8 mouse cellular contexts compared by ENCODE assay signal in genomic region chr16:76319364-76320117, GRCm38 (mm10). TPM values are rescaled to one million over a fixed set of nuclear protein-coding genes. Genes with fewer than 3 reads are reported as not detected.
DNase-seq lines count a peak whose midpoint lies in the region; ATAC-seq and TF ChIP-seq lines count a peak whose summit lies in the region.

No protein-coding gene starts in this region.

- no peaks in the 10 kb centered on the region for H3K9me3 ChIP-seq in embryonic facial prominence, embryonic 14.5 days (ENCODE audit: control insufficient read depth, low read length)
- H3K9me3 ChIP-seq in kidney, embryonic 15.5 days (replicated peaks): no peaks in the 10 kb centered on the region
- H3K9me3 ChIP-seq in midbrain, postnatal 0 days (ENCODE audit: low read length): no peaks in the 10 kb centered on the region

- TF ChIP-seq CTCF in midbrain, postnatal 0 days (IDR thresholded peaks at IDR 0.05): no peak
- TF ChIP-seq CTCF in left cerebral cortex, adult 2 months (IDR thresholded peaks at IDR 0.05): no peak

- no peaks in the 10 kb centered on the region for H3K27me3 ChIP-seq in embryonic facial prominence, embryonic 14.5 days (replicated peaks; ENCODE audit: control insufficient read depth, insufficient read depth, low read length)
- H3K27me3 ChIP-seq in kidney, embryonic 15.5 days: no peaks in the 10 kb centered on the region
- H3K27me3 ChIP-seq in midbrain, postnatal 0 days (ENCODE audit: insufficient read depth, low read length): no peaks in the 10 kb centered on the region

- ATAC-seq in embryonic facial prominence, embryonic 14.5 days (ENCODE audit: low read depth): peak; percentile 76
- 0 out of 2 replicates have a peak, but pooled peaks have one; percentile 26 for ATAC-seq in kidney, embryonic 15.5 days (replicated peaks; ENCODE audit: low FRiP score)
- 0 out of 2 replicates have a peak, but pooled peaks have one; percentile 32 for ATAC-seq in midbrain, postnatal 0 days (ENCODE audit: low FRiP score)
- ATAC-seq in CD4-positive, CD25-positive, alpha-beta regulatory T cell, adult 4 months: no peak

- 37% methylated on average over 11 of the region's 11 CpGs for WGBS in embryonic facial prominence, embryonic 14.5 days
- WGBS in kidney, embryonic 15.5 days: 35% methylated on average over 11 of the region's 11 CpGs
- 27% methylated on average over 11 of the region's 11 CpGs for WGBS in midbrain, postnatal 0 days

- H3K9ac ChIP-seq in embryonic facial prominence, embryonic 14.5 days (ENCODE audit: low read depth, low read length): no peak overlapping the region
- H3K9ac ChIP-seq in kidney, embryonic 15.5 days: no peak overlapping the region
- no peak overlapping the region for H3K9ac ChIP-seq in midbrain, postnatal 0 days (replicated peaks; ENCODE audit: low read length, poor library complexity, severe bottlenecking)

- intact Hi-C loops in left cerebral cortex, adult 2 months (cut with DNase I): no loop called here

- no peak overlapping the region for H3K4me3 ChIP-seq in embryonic facial prominence, embryonic 14.5 days (ENCODE audit: low read depth, low read length)
- H3K4me3 ChIP-seq in kidney, embryonic 15.5 days (replicated peaks): no peak overlapping the region
- no peak overlapping the region for H3K4me3 ChIP-seq in midbrain, postnatal 0 days (ENCODE audit: low read depth, low read length)
- H3K4me3 ChIP-seq in left cerebral cortex, adult 2 months: no peak overlapping the region

- peak; percentile 90 for DNase-seq in heart, adult 11 months
- DNase-seq in heart, postnatal 4 days: no peak
- peak; percentile 87 for DNase-seq in embryonic facial prominence, embryonic 14.5 days (ENCODE audit: low spot score)
- DNase-seq in midbrain, postnatal 0 days (ENCODE audit: low spot score): peak; percentile 59
- no peak for DNase-seq in right cerebral cortex, postnatal 14 days
- no peak for DNase-seq in left cerebral cortex, adult 2 months (ENCODE audit: extremely low spot score in 1 of 2, low spot score in 2 of 2)

- H3K4me1 ChIP-seq in embryonic facial prominence, embryonic 14.5 days (ENCODE audit: control insufficient read depth, insufficient read depth, low read length): peaks cover 16% of the 10 kb centered on the region; the same call in 1 of the 2 replicates
- peaks cover 53% of the 10 kb centered on the region for H3K4me1 ChIP-seq in kidney, embryonic 15.5 days
- peaks cover 16% of the 10 kb centered on the region for H3K4me1 ChIP-seq in midbrain, postnatal 0 days (ENCODE audit: insufficient read depth, low read length)

- H3K4me2 ChIP-seq in embryonic facial prominence, embryonic 14.5 days (ENCODE audit: low read depth, low read length): no peak overlapping the region
- H3K4me2 ChIP-seq in kidney, embryonic 15.5 days: no peak overlapping the region
- H3K4me2 ChIP-seq in midbrain, postnatal 0 days (ENCODE audit: low read depth, low read length, poor library complexity, severe bottlenecking): no peak overlapping the region

- H3K36me3 ChIP-seq in embryonic facial prominence, embryonic 14.5 days (ENCODE audit: control insufficient read depth, insufficient read depth, low read length): no peaks in the 10 kb centered on the region
- 0 out of 2 replicates have a peak, but pooled peaks cover 4% of the 10 kb centered on the region for H3K36me3 ChIP-seq in kidney, embryonic 15.5 days
- H3K36me3 ChIP-seq in midbrain, postnatal 0 days (ENCODE audit: insufficient read depth, low read length): no peaks in the 10 kb centered on the region

- no peak overlapping the region for H3K27ac ChIP-seq in embryonic facial prominence, embryonic 14.5 days (replicated peaks; ENCODE audit: low read depth, low read length)
- H3K27ac ChIP-seq in kidney, embryonic 15.5 days: peak overlapping the region; percentile 32; the same call in 1 of the 2 replicates
- 0 out of 2 replicates have a peak overlapping the region, but pooled peaks have one; percentile 12 for H3K27ac ChIP-seq in midbrain, postnatal 0 days (ENCODE audit: low read depth, low read length)
- H3K27ac ChIP-seq in left cerebral cortex, adult 2 months: no peak overlapping the region; the same call in 1 of the 2 replicates

RNA-seq across cellular contexts. Expression of gene Nrip1, which starts 54.1 kb away (rescaled TPM):
- 10 to 100 TPM; 24.3 to 25.7 TPM for total RNA-seq in heart, postnatal 4 days (2021)
- polyA plus RNA-seq in embryonic facial prominence, embryonic 14.5 days (2014; fragmentation: Nextera tagmentation; extraction: Ambion mirVana): 34.5 and 35.5 TPM in 2 replicates
- 55.0 and 58.3 TPM in 2 replicates for polyA plus RNA-seq in kidney, embryonic 15.5 days (2015; fragmentation: Nextera tagmentation; extraction: Ambion mirVana)
- total RNA-seq in midbrain, postnatal 0 days (2014; rRNA removed): 33.7 and 55.8 TPM in 2 replicates
- 27.2 and 29.5 TPM in 2 replicates for polyA plus RNA-seq in midbrain, postnatal 0 days (2015; fragmentation: Nextera tagmentation; extraction: Ambion mirVana)
- polyA plus RNA-seq in CD4-positive, CD25-positive, alpha-beta regulatory T cell, adult 4 months (2017; shearing (Covaris generic)): 10 to 100 TPM; 42.3 to 52.8 TPM
- 10 to 100 TPM; 53.4 to 54.3 TPM for total RNA-seq in left cerebral cortex, adult 2 months (2021)

Comparison
In these comparisons a context has a peak if more than half of its experiments do, and no peak if none do; other contexts are left out.
1. DNase-seq: peak in heart, adult 11 months (single experiment), embryonic facial prominence, embryonic 14.5 days (single experiment) and midbrain, postnatal 0 days (single experiment); none in heart, postnatal 4 days (single experiment), right cerebral cortex, postnatal 14 days (single experiment) and left cerebral cortex, adult 2 months (0 of 2).
2. H3K27ac ChIP-seq: peak in kidney, embryonic 15.5 days (single experiment) and midbrain, postnatal 0 days (single experiment); none in embryonic facial prominence, embryonic 14.5 days (single experiment) and left cerebral cortex, adult 2 months (single experiment).